Mouse (Mus musculus): ENCODE data around the gene Bpifb1. TPM values are rescaled to one million over a fixed set of nuclear protein-coding genes. Genes with fewer than 3 reads are reported as not detected.

Gene Bpifb1
- not detected for polyA plus RNA-seq (2012; fragmentation: generic; extraction: Trizol)
- long read RNA-seq, experiment 1, result 0 reads
- long read RNA-seq, experiment 2, result 0 reads

GRCm38 (mm10) chr2:154190546-154191258 lies at the start of gene Bpifb1:
Gene Bpifb1, plus strand, starts transcription at chr2:154190818.
- H3K36me3 ChIP-seq (ENCODE audit: control insufficient read depth, insufficient read depth), result no peaks in the 10 kb centered on the region
- H3K4me3 ChIP-seq (ENCODE audit: insufficient read depth, poor library complexity, severe bottlenecking), result no peak within 1 kb of the TSS
- TF ChIP-seq MYOD1 (IDR thresholded peaks at IDR 0.05; ENCODE audit: control insufficient read depth, insufficient read length, low read depth) (no peak), CTCF (IDR thresholded peaks at IDR 0.05; ENCODE audit: control insufficient read depth, insufficient read depth, insufficient read length) (no peak), USF1 (IDR thresholded peaks at IDR 0.05; ENCODE audit: low read depth) (no peak), CEBPB (IDR thresholded peaks at IDR 0.05; ENCODE audit: low read depth) (no peak), FOSL1 (IDR thresholded peaks at IDR 0.05; ENCODE audit: insufficient read depth, low read length, poor library complexity, severe bottlenecking) (no peak), MYOG (IDR thresholded peaks at IDR 0.05; ENCODE audit: control insufficient read depth, extremely low read depth, insufficient read length) (no peak), MAX (IDR thresholded peaks at IDR 0.05) (no peak)
- H3K79me2 ChIP-seq (ENCODE audit: control insufficient read depth, insufficient read depth), result no peaks in the 10 kb centered on the region
- H3K79me3 ChIP-seq (ENCODE audit: low read depth), result no peaks in the 10 kb centered on the region
- H3ac ChIP-seq (ENCODE audit: control insufficient read depth, insufficient read length, low read depth), result no peak within 1 kb of the TSS
- no peaks in the 10 kb centered on the region for H3K27me3 ChIP-seq (ENCODE audit: control insufficient read depth, insufficient read depth, insufficient read length)

DNA sequence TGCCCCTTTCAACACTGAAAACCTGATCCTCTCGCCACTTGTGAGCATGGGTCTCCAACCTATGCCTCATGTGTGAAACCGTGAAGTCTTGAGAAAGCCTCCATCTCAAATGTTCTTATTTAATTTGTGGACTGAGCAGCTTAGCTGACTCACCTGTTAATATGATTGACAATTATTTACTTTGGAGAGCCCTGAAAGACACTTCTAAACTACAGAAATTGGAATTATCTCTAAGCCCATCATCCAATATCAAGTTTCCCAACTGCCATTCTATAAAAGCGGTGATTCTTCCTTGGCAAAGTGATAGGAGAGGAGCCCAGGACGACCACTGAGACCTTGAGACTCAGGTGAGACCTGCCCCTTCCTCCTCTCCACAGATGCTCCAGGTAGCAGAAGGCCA lies 48.0 kb upstream of the Bpifb1 start, which contains the start of gene Bpifa1:
Gene Bpifa1, plus strand, starts transcription at position 301 of the 400 bp plus-strand sequence.
- no peaks in the 10 kb centered on the region for H3K27me3 ChIP-seq (ENCODE audit: control insufficient read depth, insufficient read depth, insufficient read length)
- H3K4me3 ChIP-seq (ENCODE audit: insufficient read depth, poor library complexity, severe bottlenecking), result no peak within 1 kb of the TSS
- H3K36me3 ChIP-seq (ENCODE audit: control insufficient read depth, insufficient read depth), result no peaks in the 10 kb centered on the region
- H3K79me2 ChIP-seq (ENCODE audit: control insufficient read depth, insufficient read depth), result no peaks in the 10 kb centered on the region
- no peak within 1 kb of the TSS for H3ac ChIP-seq (ENCODE audit: control insufficient read depth, insufficient read length, low read depth)
- H3K79me3 ChIP-seq (ENCODE audit: low read depth), result no peaks in the 10 kb centered on the region
- TF ChIP-seq CEBPB (IDR thresholded peaks at IDR 0.05; ENCODE audit: low read depth) (no peak), MAX (IDR thresholded peaks at IDR 0.05) (no peak), FOSL1 (IDR thresholded peaks at IDR 0.05; ENCODE audit: insufficient read depth, low read length, poor library complexity, severe bottlenecking) (no peak), USF1 (IDR thresholded peaks at IDR 0.05; ENCODE audit: low read depth) (no peak), MYOG (IDR thresholded peaks at IDR 0.05; ENCODE audit: control insufficient read depth, extremely low read depth, insufficient read length) (no peak), MYOD1 (IDR thresholded peaks at IDR 0.05; ENCODE audit: control insufficient read depth, insufficient read length, low read depth) (no peak), CTCF (IDR thresholded peaks at IDR 0.05; ENCODE audit: control insufficient read depth, insufficient read depth, insufficient read length) (no peak)

DNA sequence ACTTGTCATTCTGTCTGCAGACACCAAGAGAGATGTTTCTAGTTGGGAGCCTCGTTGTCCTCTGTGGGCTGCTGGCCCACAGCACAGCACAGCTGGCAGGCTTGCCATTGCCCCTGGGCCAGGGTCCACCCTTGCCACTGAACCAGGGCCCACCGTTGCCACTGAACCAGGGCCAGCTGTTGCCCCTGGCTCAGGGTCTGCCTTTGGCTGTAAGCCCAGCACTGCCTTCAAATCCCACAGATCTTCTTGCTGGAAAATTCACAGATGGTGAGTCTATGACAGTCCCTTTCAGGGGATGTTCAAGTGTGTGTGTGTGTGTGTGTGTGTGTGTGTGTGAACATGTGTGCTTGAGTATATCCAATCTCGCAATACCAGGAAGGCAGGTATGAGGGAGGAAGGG lies 46.9 kb upstream of the Bpifb1 start:
- Histone ChIP-seq H3K79me3 (ENCODE audit: low read depth) (no peaks in the 10 kb centered on the region), H3K4me3 (ENCODE audit: insufficient read depth, poor library complexity, severe bottlenecking) (no peak overlapping the region), H3K27me3 (ENCODE audit: control insufficient read depth, insufficient read depth, insufficient read length) (no peaks in the 10 kb centered on the region), H3K36me3 (ENCODE audit: control insufficient read depth, insufficient read depth) (no peaks in the 10 kb centered on the region), H3ac (ENCODE audit: control insufficient read depth, insufficient read length, low read depth) (no peak overlapping the region), H3K79me2 (ENCODE audit: control insufficient read depth, insufficient read depth) (no peaks in the 10 kb centered on the region)
- TF ChIP-seq FOSL1 (IDR thresholded peaks at IDR 0.05; ENCODE audit: insufficient read depth, low read length, poor library complexity, severe bottlenecking), result no peak
- no peak for TF ChIP-seq MYOD1 (IDR thresholded peaks at IDR 0.05; ENCODE audit: control insufficient read depth, insufficient read length, low read depth)
- no peak for TF ChIP-seq USF1 (IDR thresholded peaks at IDR 0.05; ENCODE audit: low read depth)
- no peak for TF ChIP-seq MYOG (IDR thresholded peaks at IDR 0.05; ENCODE audit: control insufficient read depth, extremely low read depth, insufficient read length)
- no peak for TF ChIP-seq CEBPB (IDR thresholded peaks at IDR 0.05; ENCODE audit: low read depth)
- TF ChIP-seq CTCF (IDR thresholded peaks at IDR 0.05; ENCODE audit: control insufficient read depth, insufficient read depth, insufficient read length), result no peak
- no peak for TF ChIP-seq MAX (IDR thresholded peaks at IDR 0.05)

GRCm38 (mm10) chr2:154147496-154147895 lies 43.1 kb upstream of the Bpifb1 start:
- TF ChIP-seq MAX (IDR thresholded peaks at IDR 0.05) (no peak), MYOG (IDR thresholded peaks at IDR 0.05; ENCODE audit: control insufficient read depth, extremely low read depth, insufficient read length) (no peak), FOSL1 (IDR thresholded peaks at IDR 0.05; ENCODE audit: insufficient read depth, low read length, poor library complexity, severe bottlenecking) (no peak), CTCF (IDR thresholded peaks at IDR 0.05; ENCODE audit: control insufficient read depth, insufficient read depth, insufficient read length) (no peak), CEBPB (IDR thresholded peaks at IDR 0.05; ENCODE audit: low read depth) (no peak), MYOD1 (IDR thresholded peaks at IDR 0.05; ENCODE audit: control insufficient read depth, insufficient read length, low read depth) (no peak), USF1 (IDR thresholded peaks at IDR 0.05; ENCODE audit: low read depth) (no peak)

GRCm38 (mm10) chr2:154158433-154158832 lies 32.2 kb upstream of the Bpifb1 start:
- H3K4me3 ChIP-seq (ENCODE audit: insufficient read depth, poor library complexity, severe bottlenecking), result no peak overlapping the region

More at GRCm38 (mm10) chr2:154147496-154147895, 43.1 kb upstream of the Bpifb1 start:
- H3ac ChIP-seq (ENCODE audit: control insufficient read depth, insufficient read length, low read depth), result no peak overlapping the region
- H3K4me3 ChIP-seq (ENCODE audit: insufficient read depth, poor library complexity, severe bottlenecking), result no peak overlapping the region
- no peaks in the 10 kb centered on the region for H3K36me3 ChIP-seq (ENCODE audit: control insufficient read depth, insufficient read depth)
- H3K79me2 ChIP-seq (ENCODE audit: control insufficient read depth, insufficient read depth), result no peaks in the 10 kb centered on the region
- no peaks in the 10 kb centered on the region for H3K79me3 ChIP-seq (ENCODE audit: low read depth)
- H3K27me3 ChIP-seq (ENCODE audit: control insufficient read depth, insufficient read depth, insufficient read length), result no peaks in the 10 kb centered on the region

More at GRCm38 (mm10) chr2:154158433-154158832, 32.2 kb upstream of the Bpifb1 start:
- H3K36me3 ChIP-seq (ENCODE audit: control insufficient read depth, insufficient read depth), result no peaks in the 10 kb centered on the region
- no peak overlapping the region for H3ac ChIP-seq (ENCODE audit: control insufficient read depth, insufficient read length, low read depth)
- no peaks in the 10 kb centered on the region for H3K27me3 ChIP-seq (ENCODE audit: control insufficient read depth, insufficient read depth, insufficient read length)
- no peaks in the 10 kb centered on the region for H3K79me2 ChIP-seq (ENCODE audit: control insufficient read depth, insufficient read depth)
- no peaks in the 10 kb centered on the region for H3K79me3 ChIP-seq (ENCODE audit: low read depth)
- no peak for TF ChIP-seq MYOD1 (IDR thresholded peaks at IDR 0.05; ENCODE audit: control insufficient read depth, insufficient read length, low read depth)

Data from C2C12 (cell line).